Mouse (Mus musculus): ENCODE measurements around the gene Capza2.

The Capza2 gene

GRCm38 (mm10) chr6:17635615-17636284, at the start of gene Capza2:
Gene Capza2 (plus strand): TSS chr6:17636234.
- DNase-seq = no peak

GRCm38 (mm10) chr6:17589049-17589952, 46.7 kb upstream of the Capza2 start:
- DNase-seq = peak; percentile 85

GRCm38 (mm10) chr6:17589953-17590627, 45.9 kb upstream of the Capza2 start:
- DNase-seq = no peak

- DNase-seq = no peak
These were observed 42.1 kb upstream of the Capza2 start for GRCm38 (mm10) chr6:17593971-17594370.

- DNase-seq = peak; percentile 38
These were observed 40.1 kb upstream of the Capza2 start for GRCm38 (mm10) chr6:17595712-17596462.

GRCm38 (mm10) chr6:17599373-17599772, 36.7 kb upstream of the Capza2 start:
- no peak for DNase-seq

GRCm38 (mm10) chr6:17601526-17601925, 34.5 kb upstream of the Capza2 start:
- no peak for DNase-seq

GRCm38 (mm10) chr6:17606915-17607314, 29.1 kb upstream of the Capza2 start:
- DNase-seq = no peak

- no peak for DNase-seq
These were observed 24.6 kb upstream of the Capza2 start for GRCm38 (mm10) chr6:17611352-17612010.

- no peak for DNase-seq
These were observed 23.4 kb upstream of the Capza2 start for GRCm38 (mm10) chr6:17612652-17613051.

GRCm38 (mm10) chr6:17620823-17621222, 15.2 kb upstream of the Capza2 start:
- no peak for DNase-seq

GRCm38 (mm10) chr6:17621436-17621835, 14.6 kb upstream of the Capza2 start:
- no peak for DNase-seq

- no peak for DNase-seq
These were observed 7.2 kb upstream of the Capza2 start for GRCm38 (mm10) chr6:17628701-17629455.

GRCm38 (mm10) chr6:17629756-17630155, 6.3 kb upstream of the Capza2 start:
- no peak for DNase-seq

GRCm38 (mm10) chr6:17631611-17632010, 4.4 kb upstream of the Capza2 start:
- no peak for DNase-seq

- no peak for DNase-seq
These were observed 2.2 kb upstream of the Capza2 start for GRCm38 (mm10) chr6:17633819-17634218.

- no peak for DNase-seq
These were observed 1.0 kb upstream of the Capza2 start for GRCm38 (mm10) chr6:17634992-17635391.

- DNase-seq = peak; percentile 95
These were observed 733 bp downstream of the Capza2 start for GRCm38 (mm10) chr6:17636764-17637170.

- peak; percentile 51 for DNase-seq
These were observed 1.5 kb downstream of the Capza2 start for GRCm38 (mm10) chr6:17637205-17638203.

GRCm38 (mm10) chr6:17640031-17640430, 4.0 kb downstream of the Capza2 start:
- DNase-seq = no peak
